Mouse (Mus musculus) lung, adult 2 months (tissue): ENCODE results near the gene Armh1.

Experiments used
- CTCF ChIP-seq: fragments of 200-500 bp; IDR thresholded peaks from 2 replicates; pipeline ENCODE4 v1.5.1; 2011; ENCODE audit warnings: mild to moderate bottlenecking, low read length, control low read depth; ENCODE audit not compliant: insufficient read depth
- POLR2A ChIP-seq: fragments of 200-500 bp; IDR thresholded peaks from 2 replicates; pipeline ENCODE4 v1.6.1; 2011; ENCODE audit warnings: low read depth, mild to moderate bottlenecking, control low read depth, low read length, borderline replicate concordance; ENCODE audit errors: extremely low read depth

DNA sequence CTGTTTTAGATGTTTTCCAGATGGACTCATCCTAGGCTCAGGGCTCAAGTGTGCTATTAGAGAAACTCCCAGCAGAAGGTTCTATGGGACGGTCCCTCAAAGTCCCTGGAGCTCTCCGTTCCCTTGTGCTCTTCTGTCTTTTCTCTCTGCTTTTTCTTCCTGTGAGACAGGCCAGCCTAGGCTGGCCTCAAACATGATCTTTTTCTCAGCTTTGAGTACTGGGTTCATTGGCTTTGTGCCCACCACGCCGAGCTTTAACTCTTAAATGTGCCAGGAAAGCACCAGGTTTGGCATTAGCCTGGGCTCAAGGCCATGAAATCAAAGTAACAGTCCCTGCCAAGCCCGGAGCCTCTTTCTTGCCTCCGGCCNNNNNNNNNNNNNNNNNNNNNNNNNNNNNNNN lies 11.1 kb downstream of the Armh1 start:
- no peak for TF ChIP-seq POLR2A
- TF ChIP-seq CTCF, result no peak
